Mouse (Mus musculus) testis, postnatal 14 days (tissue): ENCODE measurements around the gene Kirrel3.

Experiments
- DNase-seq: peaks from one replicate; pipeline ENCODE4 v3.0.0; 2021; ENCODE audit warnings: low spot score

Gene Kirrel3

GRCm38 (mm10) chr9:34752076-34752800 lies 266.5 kb downstream of the Kirrel3 start:
- DNase-seq = no peak

DNA sequence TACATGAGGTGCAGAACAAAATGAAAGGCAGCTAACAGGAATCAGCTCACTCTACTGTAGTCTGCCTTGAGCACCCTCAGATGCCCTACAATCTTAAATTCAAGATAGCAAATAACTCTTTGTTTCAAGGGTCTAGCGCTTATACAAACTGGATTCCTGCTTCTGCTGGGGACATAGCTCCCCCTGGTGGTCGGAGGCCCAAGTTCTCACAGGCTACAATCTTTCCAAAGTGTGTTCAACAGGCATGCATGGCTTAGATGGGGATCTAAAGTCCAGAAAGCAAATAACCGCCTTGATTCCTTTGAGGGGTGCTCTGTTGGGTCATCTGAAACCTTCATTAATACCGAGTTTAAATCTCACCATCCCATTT lies 267.1 kb downstream of the Kirrel3 start:
- peak; percentile 25 for DNase-seq

- no peak for DNase-seq
Measured at GRCm38 (mm10) chr9:34753891-34754290, 268.2 kb downstream of the Kirrel3 start.

DNA sequence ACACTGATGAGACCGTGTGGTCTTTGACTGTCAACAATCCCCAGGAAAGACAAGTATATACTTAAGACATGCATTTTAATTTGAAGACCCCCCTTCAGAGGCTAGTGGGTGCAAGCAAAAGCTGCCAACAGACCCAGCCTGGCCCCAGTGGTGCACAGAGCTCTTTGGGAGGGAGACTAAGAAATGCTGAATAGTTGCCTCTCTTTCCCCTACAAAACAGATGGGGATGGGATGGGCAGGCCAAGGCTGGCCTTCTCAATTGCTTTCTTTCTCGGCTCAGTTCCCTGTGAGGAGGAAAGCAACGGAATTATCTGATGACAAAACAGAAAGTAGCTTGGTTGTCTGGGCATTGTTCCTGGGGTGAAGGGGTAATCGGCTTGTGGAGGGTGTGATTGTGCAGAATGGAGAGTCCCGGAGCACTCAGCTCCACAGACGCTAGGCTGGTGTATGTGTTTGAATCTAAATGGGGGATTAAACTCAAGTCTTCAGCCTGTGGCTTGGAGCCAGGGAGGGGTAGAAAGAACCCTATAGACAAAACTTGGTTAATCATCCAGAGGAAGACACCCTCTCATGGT lies 268.9 kb downstream of the Kirrel3 start:
- DNase-seq = no peak

- DNase-seq = no peak
Measured at GRCm38 (mm10) chr9:34756055-34756454, 270.4 kb downstream of the Kirrel3 start.

GRCm38 (mm10) chr9:34758925-34759324 lies 273.2 kb downstream of the Kirrel3 start:
- no peak for DNase-seq

- DNase-seq = no peak
Measured at GRCm38 (mm10) chr9:34760521-34760920, 274.8 kb downstream of the Kirrel3 start.

DNA sequence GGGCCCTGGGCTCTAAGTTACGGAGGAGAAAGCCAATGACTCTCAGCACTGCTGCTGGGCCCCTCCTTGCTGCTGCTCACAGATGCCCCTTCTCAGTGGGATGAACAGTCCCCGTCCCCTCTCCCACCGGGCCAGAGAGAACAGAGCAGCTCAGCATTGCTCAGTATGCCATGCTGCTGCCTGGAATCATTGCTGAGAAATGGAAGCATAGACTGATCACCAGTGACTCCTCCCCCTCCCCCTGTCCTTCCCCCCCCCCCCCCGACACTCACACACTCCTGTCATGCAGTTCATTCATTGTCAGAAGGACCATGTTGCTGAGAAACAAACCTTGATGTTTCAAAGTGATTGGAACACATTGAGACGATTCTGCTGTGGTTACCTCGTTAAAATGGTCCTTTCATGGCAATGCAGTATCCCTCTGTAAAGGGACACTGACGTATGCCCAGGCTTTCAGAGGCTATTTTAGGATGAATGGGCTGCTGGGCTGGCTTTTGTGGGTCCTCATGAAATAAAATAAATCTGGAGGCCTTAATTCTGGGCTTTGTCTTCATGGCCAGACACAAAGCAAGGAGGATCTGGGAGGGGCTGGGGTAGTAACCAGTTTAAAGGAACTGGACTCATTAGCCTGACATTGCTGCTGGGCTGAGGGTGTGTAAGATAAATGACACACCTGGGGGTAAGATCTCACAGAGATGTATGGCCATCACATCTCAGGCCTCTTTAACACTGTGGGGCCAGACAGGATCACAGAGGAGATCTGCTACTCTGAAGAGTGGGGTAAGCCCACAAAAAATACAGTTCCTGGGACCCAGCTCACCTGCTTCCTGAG lies 281.3 kb downstream of the Kirrel3 start:
- no peak for DNase-seq

- DNase-seq = no peak
Measured at GRCm38 (mm10) chr9:34768961-34769360, 283.3 kb downstream of the Kirrel3 start.

GRCm38 (mm10) chr9:34770951-34771350 lies 285.3 kb downstream of the Kirrel3 start:
- DNase-seq = no peak

DNA sequence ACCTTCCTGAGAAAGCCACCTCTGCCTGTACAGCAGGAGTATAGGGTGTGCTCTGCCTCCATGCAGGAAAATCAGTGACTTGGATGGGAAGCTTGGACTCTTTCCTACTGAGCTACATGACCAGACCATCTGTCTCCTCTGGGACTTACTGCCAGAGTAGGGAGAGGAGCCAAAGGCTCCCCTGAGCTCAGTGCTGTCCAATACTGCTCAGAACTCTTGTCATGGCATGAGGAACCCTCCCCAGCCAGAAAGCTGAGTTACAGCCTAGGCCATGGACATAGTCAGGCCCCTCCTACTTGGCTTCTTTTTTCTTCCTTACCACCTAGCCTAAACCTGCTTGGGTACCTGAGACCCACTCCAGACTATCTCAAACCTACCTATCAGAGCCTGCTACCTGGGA lies 285.7 kb downstream of the Kirrel3 start:
- DNase-seq = no peak

DNA sequence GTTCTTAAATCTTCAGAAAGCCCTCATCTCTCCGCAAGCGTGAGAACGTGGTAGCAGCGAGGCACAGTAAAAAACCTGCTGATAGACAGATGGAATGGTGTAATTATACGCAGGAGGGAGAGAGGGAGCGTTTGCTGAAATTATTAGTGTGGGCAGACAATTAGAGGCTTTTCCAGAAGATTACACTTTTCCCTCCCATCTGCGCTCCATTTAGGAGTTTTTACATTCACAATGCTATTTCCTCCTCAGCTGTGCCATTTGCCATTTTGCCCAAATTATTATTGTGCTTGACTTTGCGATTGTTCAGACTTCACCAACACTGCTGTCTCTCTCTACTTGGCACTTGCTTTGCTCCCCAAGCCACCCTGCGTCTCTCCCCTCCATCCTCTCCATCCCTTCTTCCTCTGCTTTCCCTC lies 286.3 kb downstream of the Kirrel3 start:
- DNase-seq = no peak

DNA sequence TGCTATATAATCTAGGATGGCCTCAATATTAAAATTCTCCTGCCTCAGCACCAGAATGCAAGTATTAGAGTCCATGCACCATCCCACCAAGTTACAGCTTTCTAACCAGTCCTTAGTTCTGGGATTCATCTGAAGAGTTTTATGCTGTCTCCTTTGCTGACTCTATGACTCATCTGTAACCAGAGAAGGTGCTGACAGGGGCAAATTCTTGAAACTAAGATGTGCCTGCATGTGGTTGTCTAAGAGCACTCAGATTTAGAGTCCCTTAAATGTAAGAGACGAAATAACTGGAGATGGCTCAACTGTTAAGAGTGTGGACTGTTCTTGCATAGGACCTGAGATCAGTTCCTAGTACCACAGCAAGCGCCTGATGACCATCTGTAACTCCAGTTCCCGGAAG lies 295.7 kb downstream of the Kirrel3 start:
- no peak for DNase-seq

- DNase-seq = no peak
Measured at GRCm38 (mm10) chr9:34787915-34788314, 302.2 kb downstream of the Kirrel3 start.

DNA sequence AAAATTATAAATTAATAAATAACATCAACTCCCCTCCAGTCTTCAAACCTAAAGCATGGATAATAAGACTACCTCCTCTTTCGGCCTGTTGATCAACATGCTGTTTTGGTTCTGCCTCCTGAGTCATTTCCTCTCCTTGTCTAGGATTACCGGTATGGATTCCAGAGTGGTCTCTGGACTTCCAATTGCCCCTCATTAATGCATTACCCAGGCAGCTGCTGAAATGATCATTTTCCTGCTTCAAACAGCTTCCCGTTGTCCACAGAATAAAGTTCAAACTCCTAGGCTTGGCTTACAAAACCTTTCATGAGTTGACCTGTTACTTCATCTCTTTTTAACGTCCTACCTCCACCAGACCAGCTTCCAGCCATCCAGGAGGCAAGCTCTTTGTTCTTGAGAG lies 309.5 kb downstream of the Kirrel3 start:
- DNase-seq = no peak

GRCm38 (mm10) chr9:34797688-34798339 lies 312.1 kb downstream of the Kirrel3 start:
- DNase-seq = no peak

DNA sequence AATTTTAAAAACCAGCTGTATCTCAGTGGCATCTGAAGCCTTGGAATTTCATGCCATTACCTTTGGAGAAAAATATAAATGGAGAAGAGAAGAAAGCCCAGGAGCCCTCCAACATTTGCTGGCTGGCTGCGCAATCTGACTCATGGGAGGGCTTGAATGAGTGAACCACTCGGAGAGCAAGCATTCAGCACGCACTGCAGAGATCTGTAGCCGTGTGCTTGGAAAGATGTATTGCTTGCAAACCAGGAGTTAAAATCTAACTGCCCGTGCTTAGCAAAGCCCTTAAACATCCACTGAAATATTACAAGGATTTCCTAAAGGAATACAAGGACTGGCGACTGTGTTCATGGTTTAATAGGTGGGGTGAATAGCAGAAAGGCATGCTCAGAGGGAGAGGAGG lies 316.0 kb downstream of the Kirrel3 start:
- DNase-seq = no peak

GRCm38 (mm10) chr9:34806854-34807253 lies 321.2 kb downstream of the Kirrel3 start:
- no peak for DNase-seq

GRCm38 (mm10) chr9:34809993-34810513 lies 324.4 kb downstream of the Kirrel3 start:
- DNase-seq = no peak

GRCm38 (mm10) chr9:34818325-34818976 lies 332.8 kb downstream of the Kirrel3 start:
- no peak for DNase-seq

GRCm38 (mm10) chr9:34824358-34825088 lies 338.8 kb downstream of the Kirrel3 start:
- DNase-seq = no peak
